Mouse (Mus musculus) NIH3T3 (cell line): ENCODE data around the gene Rerg.

Source experiments
- DNase-seq: peaks from one replicate; pipeline ENCODE4 v3.0.0-alpha.2; 2012; ENCODE audit warnings: low read depth

Rerg gene

DNA sequence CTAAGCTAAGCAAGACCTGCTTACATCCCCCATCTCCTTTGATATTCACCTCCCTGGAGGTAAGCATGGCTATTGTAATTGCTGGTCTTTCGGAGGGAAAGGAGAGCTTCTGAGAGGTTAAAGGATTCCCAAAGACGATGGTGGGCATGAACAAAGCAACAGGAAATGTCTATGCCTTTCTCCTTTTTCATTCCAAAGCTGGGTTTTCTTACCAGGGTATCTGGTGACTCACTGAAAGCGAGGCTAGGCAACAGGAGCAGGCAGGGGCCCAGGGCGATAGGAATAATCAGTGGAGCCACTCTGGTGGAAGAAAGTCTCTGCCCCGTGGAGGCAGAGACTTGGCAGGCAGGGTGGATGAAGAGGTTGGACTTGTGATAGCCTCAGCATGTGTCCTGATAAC lies at the start of gene Rerg:
Gene Rerg (minus strand): TSS at position 272 of the 400 bp plus-strand sequence.
- DNase-seq = no peak

DNA sequence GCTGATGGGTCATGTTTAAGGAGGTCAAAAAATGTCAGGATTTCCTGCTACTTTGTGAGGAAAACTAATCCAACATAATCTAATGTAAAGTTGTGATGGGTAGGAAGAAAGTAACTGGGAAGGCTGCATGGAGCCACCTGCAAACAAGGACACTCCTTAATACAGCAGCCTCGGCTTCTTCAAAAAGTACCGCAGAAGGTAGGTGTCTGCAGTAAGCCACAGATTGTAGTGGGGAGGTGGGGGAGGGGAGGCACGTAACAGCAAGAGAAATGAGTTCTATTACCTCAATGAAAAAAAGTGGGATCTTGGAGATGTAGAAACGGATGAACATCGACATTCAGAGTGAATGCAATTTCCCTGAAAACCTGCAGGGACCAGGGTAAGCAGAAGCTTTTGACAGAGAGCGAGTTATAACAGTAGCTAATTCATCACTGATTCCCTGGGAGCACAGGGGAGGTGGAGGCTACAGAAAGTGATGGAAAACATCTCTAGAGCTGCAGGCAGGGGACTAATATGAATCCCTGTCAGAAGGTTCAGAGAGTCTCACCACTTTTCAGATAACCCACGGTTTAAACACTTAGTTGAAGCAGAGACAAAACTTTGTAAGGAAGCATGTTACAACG lies 47.7 kb upstream of the Rerg start:
- DNase-seq = no peak

DNA sequence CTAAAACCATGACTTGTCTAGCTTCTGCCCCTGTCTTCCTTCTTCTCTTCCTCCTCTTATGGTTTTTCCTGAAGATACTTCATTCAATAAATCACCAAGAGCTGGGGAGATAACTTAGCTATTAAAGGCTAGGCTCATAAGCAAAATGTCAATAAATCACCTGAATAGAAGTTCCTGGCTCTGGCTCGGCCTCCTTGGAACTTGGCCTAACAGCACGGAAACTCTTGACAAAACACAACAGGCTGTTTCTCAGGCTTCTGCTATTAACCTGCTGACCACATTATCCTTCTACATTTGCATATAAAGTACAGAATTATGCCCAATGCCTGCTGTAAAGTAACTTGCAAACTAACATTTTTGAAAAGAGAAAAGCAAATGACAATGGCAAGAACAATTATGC lies 41.1 kb upstream of the Rerg start:
- DNase-seq = no peak

DNA sequence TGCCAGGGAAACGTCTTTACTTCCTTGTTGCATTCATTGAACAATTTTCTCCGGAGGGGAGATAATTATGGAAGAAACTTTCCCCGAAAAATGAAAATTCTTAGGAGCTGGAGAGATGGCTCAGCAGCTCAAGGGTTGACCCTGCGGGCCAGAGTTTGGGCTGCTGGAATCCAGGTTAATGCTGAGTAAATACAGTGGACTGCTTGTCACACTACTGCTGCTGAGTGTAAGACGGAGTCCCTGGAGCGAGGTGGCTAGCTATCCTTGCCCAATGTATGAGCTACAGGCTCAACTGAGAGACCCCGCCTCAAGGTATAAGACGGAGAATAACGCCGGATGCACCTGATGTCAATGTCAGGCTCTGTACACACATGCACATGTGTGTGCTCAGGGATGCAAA lies 40.7 kb upstream of the Rerg start:
- no peak for DNase-seq

DNA sequence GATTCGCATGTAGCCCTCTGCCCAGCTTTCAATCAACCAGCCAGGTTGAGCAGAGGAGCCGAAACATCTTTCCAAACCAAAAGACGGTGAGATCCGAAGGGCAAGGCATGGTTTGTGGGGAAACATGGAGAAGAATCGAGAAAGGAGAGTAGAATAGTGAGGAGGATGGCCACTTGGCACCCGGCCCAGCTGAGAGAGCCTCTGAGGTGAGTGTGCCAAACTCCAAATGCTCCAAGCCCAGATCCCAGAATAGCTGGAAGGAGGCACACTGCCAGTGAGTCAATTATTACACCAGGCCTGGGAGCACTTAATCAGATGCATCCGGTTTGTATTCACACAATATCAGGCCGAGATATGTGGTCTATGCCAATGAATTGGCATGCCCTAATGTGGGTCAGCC lies 39.7 kb upstream of the Rerg start:
- peak; percentile 65 for DNase-seq

DNA sequence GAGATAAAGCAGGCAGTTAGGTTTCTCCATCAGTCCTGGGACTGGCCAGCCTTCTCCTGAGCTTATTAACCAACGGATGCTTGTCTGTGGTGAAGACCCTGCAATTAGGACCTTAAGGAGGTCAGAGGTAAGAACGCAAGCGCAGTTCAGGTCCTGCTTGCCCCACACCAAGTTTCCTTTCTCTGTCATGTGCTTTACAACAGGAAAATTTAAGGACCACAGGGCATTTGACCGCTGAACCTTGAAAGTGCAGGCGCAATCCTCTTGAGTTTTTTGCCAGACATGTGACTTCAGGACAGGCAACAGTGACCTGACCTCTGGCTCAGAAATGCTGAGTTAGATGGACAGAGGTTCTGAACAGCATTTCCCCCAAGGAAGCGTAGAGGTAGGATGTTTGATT lies 36.8 kb upstream of the Rerg start:
- DNase-seq = no peak

DNA sequence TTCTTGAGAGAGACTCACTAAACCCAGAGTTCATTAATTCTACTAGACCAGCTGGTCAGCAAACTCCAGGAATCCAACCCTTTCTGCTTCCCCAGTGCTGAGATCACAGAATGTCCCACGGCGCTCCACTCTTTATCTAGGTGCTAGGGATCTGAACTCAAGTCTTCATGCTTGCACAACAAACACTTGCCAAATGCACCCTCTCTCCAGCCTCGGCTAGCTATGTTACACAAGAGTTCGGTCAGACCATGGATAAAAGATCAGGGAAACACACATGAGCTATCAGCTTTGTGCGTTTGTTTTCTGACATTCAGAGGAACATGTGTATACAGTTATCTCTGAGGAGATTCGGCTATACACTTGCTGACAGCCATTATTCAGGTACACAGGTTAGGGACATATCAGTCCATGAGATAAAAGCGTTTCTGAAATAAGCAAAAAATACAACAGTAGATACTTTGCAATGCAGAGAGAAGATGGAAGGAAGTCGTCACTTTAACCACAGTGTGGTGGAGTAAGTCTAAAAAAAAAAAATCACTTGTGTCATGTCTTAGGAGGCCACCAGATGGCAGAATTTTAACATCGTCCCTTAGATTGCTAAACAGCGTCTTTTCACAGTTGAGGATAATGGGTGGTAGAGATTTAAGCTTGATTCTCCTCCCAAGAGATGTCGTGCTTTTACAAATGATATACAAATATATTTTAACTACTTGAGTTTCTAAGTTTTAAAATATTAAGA lies 35.5 kb upstream of the Rerg start:
- peak; percentile 67 for DNase-seq

DNA sequence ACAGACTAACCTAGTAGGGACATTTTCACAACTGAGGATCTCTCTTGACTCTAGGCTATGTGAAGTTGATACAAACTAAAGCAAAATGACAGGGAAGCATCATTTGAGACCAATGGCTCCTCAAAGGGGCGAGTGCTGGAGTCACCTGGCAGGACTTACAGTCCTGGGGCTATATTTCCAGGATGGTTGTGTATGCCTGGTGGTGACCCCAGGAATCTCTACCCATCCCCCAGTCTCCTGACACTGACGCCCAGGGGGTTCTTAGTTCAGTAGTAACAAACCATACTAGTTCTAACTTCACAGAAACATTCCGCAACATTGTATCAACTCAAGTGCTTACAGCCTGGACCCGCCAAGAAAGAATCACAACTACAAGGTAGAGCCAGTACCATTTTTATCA lies 32.4 kb upstream of the Rerg start:
- DNase-seq = no peak

DNA sequence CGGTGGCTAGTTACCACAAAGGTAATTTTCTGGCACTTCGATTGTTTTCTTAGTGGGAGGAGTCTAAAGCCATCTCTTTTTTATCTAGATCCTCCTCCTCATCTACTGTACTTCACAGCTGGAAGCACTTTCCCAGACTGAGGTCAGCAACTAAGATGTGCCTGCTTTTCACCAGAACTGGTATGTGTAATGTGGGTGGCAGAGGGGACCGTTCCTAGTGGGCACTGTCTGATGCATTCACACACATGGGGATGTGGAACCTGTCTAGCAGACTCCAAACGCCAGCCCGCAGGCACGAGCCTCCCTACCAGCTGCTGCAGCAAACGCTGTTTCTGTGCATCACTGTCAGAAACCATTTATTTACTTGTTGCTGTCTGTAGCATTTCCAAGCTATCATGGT lies 31.3 kb upstream of the Rerg start:
- no peak for DNase-seq

DNA sequence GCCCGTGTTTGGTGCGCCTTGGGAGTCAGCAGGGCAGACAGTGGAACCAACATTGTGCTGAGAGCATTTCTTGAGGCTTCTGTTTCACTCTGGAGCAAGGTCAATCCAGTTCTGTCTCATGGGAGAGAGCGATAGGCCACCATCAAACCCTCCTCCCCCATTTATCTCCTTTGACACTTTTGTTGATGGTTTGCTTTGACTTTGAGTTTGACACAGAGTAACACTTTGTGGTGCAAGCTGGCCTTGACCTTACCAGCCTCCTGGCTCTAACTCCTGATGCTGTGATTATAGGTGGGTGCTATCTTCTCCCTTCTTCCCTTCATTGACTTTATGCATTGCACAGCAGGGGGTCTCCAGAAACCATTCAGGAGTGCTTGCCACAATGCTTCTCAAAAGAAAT lies 30.9 kb upstream of the Rerg start:
- DNase-seq = no peak

DNA sequence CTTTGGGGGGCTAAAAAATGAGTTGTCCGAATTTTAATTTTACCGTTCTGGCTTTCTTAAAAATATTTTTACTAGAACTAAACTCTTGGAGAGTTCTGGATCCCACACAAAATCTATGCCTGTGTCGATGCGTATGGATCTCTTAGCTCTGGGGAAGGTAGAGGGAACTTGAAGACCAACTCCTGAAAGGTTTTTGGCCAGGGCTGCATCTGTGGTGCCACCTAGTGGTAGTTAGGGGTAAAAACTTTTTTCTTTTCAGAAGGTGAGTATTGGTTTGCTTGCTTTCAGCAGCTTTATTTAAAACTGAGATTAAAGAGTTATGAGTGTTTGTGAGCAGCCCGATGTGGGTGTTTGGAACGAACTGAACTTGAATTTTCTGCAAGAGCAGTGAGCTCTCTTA lies 21.8 kb upstream of the Rerg start:
- DNase-seq = peak; percentile 83

DNA sequence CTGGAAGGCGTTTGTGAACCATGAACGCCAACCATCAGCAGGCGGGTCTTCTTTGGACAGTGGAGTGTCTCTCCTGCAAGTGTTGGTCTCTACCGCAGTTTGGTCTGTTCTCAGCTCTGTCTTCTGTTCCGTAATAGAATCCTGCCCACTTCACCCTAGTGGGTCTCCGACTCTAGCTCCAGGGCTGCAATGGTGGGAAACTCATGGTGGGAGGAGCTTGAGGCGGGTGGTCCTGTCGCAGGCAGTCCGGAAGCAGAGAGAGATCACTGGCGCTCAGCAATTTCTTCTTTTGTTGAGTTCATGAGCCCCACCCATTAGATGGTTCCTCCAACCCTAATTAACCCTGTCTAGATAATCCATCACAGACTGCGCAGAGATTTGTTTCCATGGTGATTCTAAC lies 20.7 kb upstream of the Rerg start:
- no peak for DNase-seq

DNA sequence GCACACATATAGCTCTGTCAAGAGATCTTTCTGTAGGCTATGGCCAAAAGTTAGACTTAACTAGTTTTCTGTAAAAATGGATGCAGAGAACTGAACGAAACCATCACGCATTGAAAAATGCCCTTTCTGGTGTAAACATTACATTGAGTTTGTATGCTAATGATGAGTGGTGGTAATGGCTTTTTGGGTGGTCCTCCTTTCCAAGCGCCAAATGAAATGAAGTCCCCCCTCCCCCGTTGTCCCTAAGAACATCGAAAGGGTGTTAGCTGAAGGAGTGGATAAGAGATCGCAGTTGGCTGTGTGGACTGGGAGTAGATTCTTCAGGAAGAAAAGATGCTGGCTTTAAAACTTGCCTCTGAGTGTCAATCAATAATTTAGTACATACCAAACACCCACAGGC lies 20.3 kb upstream of the Rerg start:
- no peak for DNase-seq

DNA sequence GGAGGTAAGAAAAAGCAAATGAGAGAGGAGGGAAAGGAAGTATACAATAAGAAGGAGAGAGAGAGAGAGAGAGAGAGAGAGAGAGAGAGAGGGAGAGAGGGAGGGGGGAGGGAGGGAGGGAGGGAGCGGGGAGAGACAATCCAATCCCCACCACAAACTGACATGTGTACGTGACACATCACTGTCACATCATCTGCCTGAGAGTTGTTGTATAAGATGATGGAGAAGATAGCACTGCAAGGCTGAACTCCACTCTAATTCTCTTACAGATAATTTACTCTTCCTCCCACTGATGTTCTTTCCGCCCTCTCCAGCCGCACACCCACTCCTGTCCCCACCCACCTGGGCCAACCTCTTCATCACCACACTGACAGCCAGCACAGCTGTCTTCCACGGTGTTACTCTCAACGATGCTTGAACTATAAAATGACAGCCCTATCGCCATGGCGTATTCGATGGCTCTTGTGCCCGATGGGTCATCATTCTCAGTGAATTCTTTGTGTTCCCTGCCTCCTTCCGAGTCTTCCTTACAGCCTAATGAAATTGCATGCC lies 18.2 kb upstream of the Rerg start:
- no peak for DNase-seq

DNA sequence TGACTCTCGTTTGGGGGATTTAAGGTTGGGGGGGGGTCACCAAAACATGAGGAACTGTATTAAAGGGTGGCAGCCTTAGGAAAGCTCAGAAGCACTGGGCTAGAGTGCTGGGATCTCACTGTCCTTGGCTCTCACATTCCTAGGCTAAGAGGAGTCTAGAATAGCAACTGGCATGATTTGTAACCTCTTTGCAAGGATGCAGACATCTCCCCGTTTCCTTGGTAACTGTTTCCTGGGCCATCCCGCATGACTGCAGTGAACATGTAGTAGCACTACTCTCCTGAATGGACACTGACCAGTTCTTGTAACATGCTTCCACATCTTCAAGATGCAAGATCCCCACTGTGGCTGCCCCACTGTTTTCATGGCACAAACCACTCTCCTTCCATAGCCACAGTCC lies 17.1 kb upstream of the Rerg start:
- DNase-seq = no peak

DNA sequence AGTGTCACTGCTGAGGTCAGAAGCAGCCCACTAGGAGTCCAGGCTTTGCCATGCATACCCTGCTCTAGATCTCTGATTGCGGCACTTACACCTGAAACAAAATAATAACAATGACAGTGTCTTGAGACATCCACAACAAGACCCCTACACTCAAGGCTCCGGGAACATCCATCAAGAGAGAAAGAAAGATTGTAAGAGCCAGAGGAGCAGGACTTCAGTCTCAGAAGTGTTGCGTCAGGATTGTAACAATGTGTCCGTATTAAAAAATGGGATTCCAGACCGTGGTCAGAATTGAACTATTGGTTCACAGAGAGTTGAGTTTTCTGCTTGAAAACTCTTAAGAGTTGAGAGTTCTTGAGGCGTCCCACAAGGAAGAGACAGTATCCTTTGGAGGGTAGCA lies 10.3 kb upstream of the Rerg start:
- DNase-seq = no peak

DNA sequence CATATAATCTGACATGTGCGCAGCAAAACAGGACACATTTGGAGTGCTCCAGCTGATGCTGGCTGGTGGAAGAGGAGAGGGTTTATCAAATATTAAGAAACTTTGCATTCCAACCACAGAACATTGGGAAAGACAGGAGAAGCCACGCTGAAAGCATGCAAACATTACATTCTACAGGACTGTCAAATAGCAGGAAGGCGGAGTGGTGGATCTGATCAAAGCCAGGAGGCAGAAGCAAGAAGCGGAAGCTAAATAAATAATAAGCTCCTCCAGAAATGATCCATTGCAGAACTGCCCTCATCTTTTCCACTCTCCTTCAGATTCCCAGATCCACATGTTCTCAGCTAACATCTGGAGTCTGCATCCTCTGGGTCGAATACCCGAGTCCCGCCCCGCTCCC lies 9.8 kb upstream of the Rerg start:
- no peak for DNase-seq

DNA sequence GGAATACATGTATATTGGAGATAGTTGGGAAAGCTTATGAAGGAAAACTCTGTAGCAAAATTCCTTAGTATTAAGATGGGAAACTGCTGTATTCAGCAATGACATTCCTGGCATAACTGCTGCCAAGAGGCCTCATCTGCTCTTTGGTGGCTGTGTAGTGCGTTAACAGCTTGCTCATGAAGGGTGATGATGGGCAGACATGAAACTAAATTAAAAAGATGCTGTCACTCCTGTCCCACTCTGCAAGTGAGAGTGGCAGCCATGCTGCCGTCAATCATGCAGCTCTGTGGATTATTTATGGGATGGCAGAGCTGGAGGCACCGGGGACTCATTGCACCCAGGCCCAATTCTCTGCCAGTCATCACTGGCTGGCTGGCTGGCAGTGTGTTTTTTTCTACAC lies 8.7 kb upstream of the Rerg start:
- no peak for DNase-seq

DNA sequence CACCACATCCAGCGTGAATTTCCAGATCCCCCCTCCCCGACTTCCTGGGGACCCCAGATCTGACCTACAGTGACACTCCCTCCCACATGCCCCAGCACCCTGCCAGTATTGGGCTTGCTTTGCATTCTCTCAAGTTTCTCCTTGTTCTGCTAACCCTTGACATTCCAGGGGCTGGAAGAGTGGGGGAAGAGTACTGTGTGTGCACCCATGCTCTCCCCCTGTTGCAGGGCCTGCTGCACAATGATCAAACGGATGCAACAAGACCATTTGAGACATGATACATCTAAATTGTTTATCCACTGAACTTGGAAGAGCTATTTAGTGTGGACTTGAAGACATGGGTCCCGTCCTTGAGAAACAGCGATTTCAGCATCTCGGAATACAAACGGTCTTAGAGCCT lies 349 bp upstream of the Rerg start:
- no peak for DNase-seq

DNA sequence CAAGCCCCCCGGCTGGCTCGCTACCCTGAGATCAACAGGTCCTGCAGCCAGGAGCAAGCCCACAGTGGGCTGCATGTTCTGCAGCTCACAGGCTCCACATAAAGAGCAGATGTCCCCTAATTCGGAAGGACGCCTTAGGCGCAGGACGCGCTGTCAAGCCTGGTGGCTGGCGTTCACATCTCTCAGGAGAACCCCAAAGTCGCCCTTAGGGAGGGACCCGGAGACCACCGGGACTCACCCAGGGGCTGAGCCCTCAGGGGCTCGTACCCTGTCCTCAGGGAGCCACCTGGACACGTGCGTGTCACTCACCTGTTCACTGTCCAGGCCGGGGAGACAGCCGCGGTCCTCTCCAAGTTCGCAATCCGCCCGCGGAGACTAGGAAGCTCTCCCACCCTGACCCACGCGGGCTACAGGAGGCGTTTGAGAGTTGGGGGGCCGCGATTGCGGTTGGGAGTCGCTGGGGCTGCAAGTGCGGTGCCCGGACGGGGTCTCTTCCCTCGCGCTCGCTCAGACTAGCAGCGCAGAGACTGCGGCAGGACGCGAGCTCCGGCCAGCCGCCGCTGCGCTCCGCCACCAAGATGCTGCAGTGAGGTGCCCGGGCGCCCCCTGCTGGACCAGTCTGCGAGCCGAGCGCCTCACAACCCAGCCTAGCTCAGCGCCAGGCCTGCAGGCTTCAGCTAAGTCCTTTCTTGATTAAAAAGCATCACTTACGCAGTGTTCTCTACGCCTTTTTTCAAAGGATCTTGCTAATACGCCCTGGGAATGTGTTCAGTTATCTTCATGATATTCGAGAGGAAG lies 927 bp downstream of the Rerg start:
- peak; percentile 88 for DNase-seq

DNA sequence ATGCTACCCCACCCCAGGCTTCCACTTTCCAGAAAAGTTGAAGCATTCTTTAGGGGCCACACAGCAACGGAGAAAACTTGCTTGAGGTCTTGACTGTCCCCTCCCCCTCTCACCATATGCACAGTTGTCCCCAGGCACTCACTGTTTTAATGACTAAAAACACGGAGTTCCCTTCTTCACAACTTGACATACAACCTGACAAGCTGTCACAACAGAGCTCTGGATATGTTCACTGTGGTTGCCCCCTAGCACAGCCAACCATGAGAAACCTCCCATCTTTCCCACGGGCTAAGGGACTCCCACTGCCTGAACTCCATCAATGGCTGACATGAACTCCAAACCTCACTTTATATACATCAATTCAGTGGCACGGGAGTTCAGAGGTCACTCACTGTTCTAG lies 3.5 kb downstream of the Rerg start:
- DNase-seq = no peak

DNA sequence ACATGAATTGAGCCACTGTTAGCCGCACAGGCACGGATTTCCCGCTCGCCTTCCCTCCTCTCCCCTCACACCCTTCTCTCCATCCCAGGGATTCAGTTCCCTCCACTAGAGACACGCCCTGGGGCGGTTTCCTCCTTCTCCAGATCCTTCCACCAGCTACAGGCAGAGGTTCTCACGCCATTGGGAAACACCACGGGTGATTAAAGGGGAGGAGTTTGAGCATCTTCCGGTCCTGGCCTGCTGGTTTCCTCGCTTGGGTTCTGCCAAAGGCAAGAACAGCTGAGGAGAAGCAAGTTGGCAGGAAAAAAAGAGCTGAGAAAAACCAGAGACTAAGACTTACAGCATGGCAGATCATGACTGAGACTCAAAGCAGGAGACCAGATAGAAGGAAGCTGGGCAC lies 6.7 kb downstream of the Rerg start:
- DNase-seq = peak; percentile 48

DNA sequence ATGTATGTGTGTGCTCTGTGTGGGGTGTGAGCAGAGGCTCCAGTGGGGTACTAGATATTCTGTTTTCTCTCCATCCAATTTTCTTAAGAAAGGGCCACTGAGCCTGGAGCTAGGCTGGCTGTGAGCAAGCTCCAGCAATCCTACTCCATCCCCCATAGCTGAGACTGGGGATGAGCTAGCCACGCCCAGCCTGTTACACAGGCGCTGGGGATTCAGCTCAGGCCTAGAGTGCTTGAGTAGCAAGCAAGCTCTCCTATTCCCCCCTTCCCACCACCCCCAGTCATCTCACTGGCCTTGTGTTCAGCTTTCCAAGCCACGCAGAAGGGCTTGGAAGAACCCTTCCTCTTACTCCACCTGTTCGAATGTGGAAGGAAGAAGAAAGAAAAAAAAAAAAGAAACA lies 7.2 kb downstream of the Rerg start:
- no peak for DNase-seq
